Mouse (Mus musculus): ENCODE data around the gene Tesc. TPM values are rescaled to one million over a fixed set of nuclear protein-coding genes. Genes with fewer than 3 reads are reported as not detected.

The Tesc gene
- polyA plus RNA-seq, 1 experiment from 2014 or later = 11.0 TPM

- Histone ChIP-seq H3K27ac (0 out of 2 replicates have a peak overlapping the region, but pooled peaks have one; percentile 11), H3K4me2 (no peak overlapping the region), H3K9me3 (replicated peaks) (no peaks in the 10 kb centered on the region), H3K9ac (no peak overlapping the region), H3K27me3 (no peaks in the 10 kb centered on the region), H3K4me3 (no peak overlapping the region), H3K36me3 (peaks cover 25% of the 10 kb centered on the region), H3K4me1 (replicated peaks) (peaks cover 22% of the 10 kb centered on the region)
- ATAC-seq (replicated peaks; ENCODE audit: insufficient number of reproducible peaks, insufficient read depth, low FRiP score, low read depth) = no peak
- WGBS = 86% methylated on average over 7 of the region's 7 CpGs
Measured at GRCm38 (mm10) chr5:118108794-118109440, 81.4 kb downstream of the Tesc start.

Other genes starting within 250 kb of the Tesc start
- 0.03 and 0.05 TPM in 2 replicates for gene Nos1, start 246.7 kb upstream of the Tesc start, polyA plus RNA-seq (2015; fragmentation: Nextera tagmentation; extraction: Ambion mirVana)
- gene Fbxo21, start 51.0 kb upstream of the Tesc start, polyA plus RNA-seq (2015; fragmentation: Nextera tagmentation; extraction: Ambion mirVana) = 44.8 and 54.8 TPM in 2 replicates
- 18.1 and 23.5 TPM in 2 replicates for gene Fbxw8, start 127.7 kb downstream of the Tesc start, polyA plus RNA-seq (2015; fragmentation: Nextera tagmentation; extraction: Ambion mirVana)
- gene Hrk, start 136.9 kb downstream of the Tesc start, polyA plus RNA-seq (2015; fragmentation: Nextera tagmentation; extraction: Ambion mirVana) = 0.03 and 0.13 TPM in 2 replicates
- gene Rnft2, start 217.4 kb downstream of the Tesc start, polyA plus RNA-seq (2015; fragmentation: Nextera tagmentation; extraction: Ambion mirVana) = 0.97 and 1.6 TPM in 2 replicates
- gene 2410131K14Rik, start 217.5 kb downstream of the Tesc start, polyA plus RNA-seq (2015; fragmentation: Nextera tagmentation; extraction: Ambion mirVana) = 5.0 and 5.8 TPM in 2 replicates

Measured in heart, embryonic 15.5 days (tissue).